Mouse (Mus musculus) liver, embryonic 14.5 days (tissue): ENCODE data around the gene Ccpg1os. TPM values are rescaled to one million over a fixed set of nuclear protein-coding genes. Genes with fewer than 3 reads are reported as not detected.

Source experiments
- ATAC-seq: fragments of 200-750 bp; cut with Nextera tagmentation; 2 replicates; pipeline ENCODE4 v1.8.0; 2017; ENCODE audit warnings: moderate number of reproducible peaks, mild to moderate bottlenecking, moderate library complexity; ENCODE audit not compliant: insufficient read depth
- DNase-seq, 3 experiments: peaks; one replicate each; pipeline ENCODE4 v3.0.0-alpha.2; 2012 to 2013; ENCODE audit warnings: low read depth in 3 of 3, low spot score in 3 of 3
- H3K27ac ChIP-seq: fragments of 300-500 bp; sonication (generic); 2 replicates; pipeline ENCODE4 v1.5.1; 2014; ENCODE audit warnings: moderate library complexity, mild to moderate bottlenecking, control low read depth, inconsistent platforms
- H3K27me3 ChIP-seq: fragments of 300-500 bp; sonication (generic); 2 replicates; pipeline ENCODE4 v1.6.1; 2014; ENCODE audit warnings: mild to moderate bottlenecking, low read length, moderate library complexity; ENCODE audit not compliant: control insufficient read depth, insufficient read depth
- H3K36me3 ChIP-seq: fragments of 300-500 bp; sonication (generic); replicated peaks from 2 replicates; pipeline ENCODE4 v1.6.1; 2014; ENCODE audit warnings: low read depth; ENCODE audit not compliant: control insufficient read depth, insufficient read depth
- H3K4me1 ChIP-seq, 2 experiments: fragments of 200-500 bp in 1 of 2; fragments of 300-500 bp in 1 of 2; sonication (generic) in 1 of 2; replicated peaks; 2 replicates each; pipeline ENCODE4 v1.6.1; 2012 to 2014; ENCODE audit warnings: antibody characterized with exemption in 1 of 2, inconsistent platforms in 1 of 2, low read length in 1 of 2; ENCODE audit not compliant: control insufficient read depth in 2 of 2, insufficient read depth in 2 of 2
- H3K4me2 ChIP-seq: fragments of 300-500 bp; sonication (generic); 2 replicates; pipeline ENCODE4 v1.6.1; 2014; ENCODE audit warnings: low read depth, mild to moderate bottlenecking, control low read depth, moderate library complexity
- H3K4me3 ChIP-seq, 2 experiments: fragments of 200-500 bp in 1 of 2; fragments of 300-500 bp in 1 of 2; sonication (generic) in 1 of 2; 2 replicates each; pipeline ENCODE4 v1.5.1; 2012 to 2014; ENCODE audit warnings: low read depth in 2 of 2, low read length in 2 of 2, mild to moderate bottlenecking in 2 of 2, control low read depth in 1 of 2, inconsistent platforms in 1 of 2, moderate library complexity in 1 of 2; ENCODE audit not compliant: insufficient read depth in 1 of 2
- H3K9ac ChIP-seq: fragments of 300-500 bp; sonication (generic); replicated peaks from 2 replicates; pipeline ENCODE4 v1.6.1; 2014; ENCODE audit warnings: mild to moderate bottlenecking, control low read depth, moderate library complexity
- H3K9me3 ChIP-seq: fragments of 300-500 bp; sonication (generic); 2 replicates; pipeline ENCODE4 v1.6.1; 2016; ENCODE audit warnings: low read length, mixed read lengths; ENCODE audit not compliant: control insufficient read depth
- CTCF ChIP-seq: IDR thresholded peaks from 2 replicates; pipeline ENCODE4 v1.5.1; 2016; ENCODE audit warnings: antibody characterized with exemption, low read depth, control low read depth
- EP300 ChIP-seq: IDR thresholded peaks from 2 replicates; pipeline ENCODE4 v1.6.1; 2016; ENCODE audit warnings: antibody characterized with exemption, low read depth
- WGBS: fragments of 180-500 bp; shearing (Covaris S2); extraction: QIAGEN DNeasy Blood & Tissue Kit; methylation state at CpG from one replicate; pipeline ENCODE4 v1.1.7; 2014; ENCODE audit not compliant: insufficient replicate concordance; 5-methylcytosine and 5-hydroxymethylcytosine counted together
- polyA plus RNA-seq, 2 experiments: library from polyadenylated mRNA; depleted of rRNA in 1 of 2; stranded (reverse) in 1 of 2; unstranded in 1 of 2; fragments of >200 nt; fragmentation: Nextera tagmentation in 1 of 2; extraction: Ambion mirVana in 1 of 2; gene quantifications; 2 replicates each; pipeline versions ENCODE4 v1.2.1 to v1.2.3; 2012 to 2014

The Ccpg1os gene
- polyA plus RNA-seq, 2 experiments, result 2.0 to 3.0 TPM

GRCm38 (mm10) chr9:73008384-73008783, 23.2 kb upstream of the Ccpg1os start:
- H3K9me3 ChIP-seq, result no peaks in the 10 kb centered on the region
- H3K4me2 ChIP-seq, result no peak overlapping the region
- TF ChIP-seq EP300 (no peak), CTCF (no peak)
- WGBS, result 27% methylated on average over 3 of the region's 3 CpGs
- H3K27ac ChIP-seq, result no peak overlapping the region
- H3K27me3 ChIP-seq, result no peaks in the 10 kb centered on the region
- no peaks in the 10 kb centered on the region for H3K36me3 ChIP-seq
- H3K4me1 ChIP-seq, result no peaks in the 10 kb centered on the region
- no peak overlapping the region for H3K9ac ChIP-seq
- DNase-seq, result no peak
- H3K4me3 ChIP-seq, result no peak overlapping the region
- no peak for ATAC-seq

- 85% methylated on average over 3 of the region's 3 CpGs for WGBS
- H3K36me3 ChIP-seq, result no peaks in the 10 kb centered on the region
- no peak for ATAC-seq
These were observed 21.0 kb upstream of the Ccpg1os start for GRCm38 (mm10) chr9:73006175-73006574.

GRCm38 (mm10) chr9:73005106-73005505, 19.9 kb upstream of the Ccpg1os start:
- no peak for DNase-seq
- no peak overlapping the region for H3K4me3 ChIP-seq

More at GRCm38 (mm10) chr9:73006175-73006574, 21.0 kb upstream of the Ccpg1os start:
- Histone ChIP-seq H3K4me3 (no peak overlapping the region), H3K9me3 (no peaks in the 10 kb centered on the region), H3K4me1 (peaks cover 0 to 4% of the 10 kb centered on the region in 2 experiments; a peak in 2 of 4 replicates), H3K9ac (no peak overlapping the region), H3K27me3 (no peaks in the 10 kb centered on the region), H3K4me2 (no peak overlapping the region), H3K27ac (no peak overlapping the region)
- peak; percentile 21; the same call in 1 of the 2 replicates for TF ChIP-seq CTCF
- no peak for TF ChIP-seq EP300
- DNase-seq, result no peak

GRCm38 (mm10) chr9:73004076-73004475, 18.9 kb upstream of the Ccpg1os start:
- no peak overlapping the region for H3K9ac ChIP-seq
- H3K4me2 ChIP-seq, result no peak overlapping the region
- H3K36me3 ChIP-seq, result no peaks in the 10 kb centered on the region
- DNase-seq (no peak), ATAC-seq (no peak)
- no peaks in the 10 kb centered on the region for H3K9me3 ChIP-seq
- 77% methylated on average over 8 of the region's 8 CpGs for WGBS
- no peak overlapping the region for H3K27ac ChIP-seq
- TF ChIP-seq CTCF, result no peak
- no peak for TF ChIP-seq EP300
- peaks cover 0 to 4% of the 10 kb centered on the region in 2 experiments; a peak in 2 of 4 replicates for H3K4me1 ChIP-seq
- H3K4me3 ChIP-seq, result no peak overlapping the region
- H3K27me3 ChIP-seq, result no peaks in the 10 kb centered on the region

More at GRCm38 (mm10) chr9:73005106-73005505, 19.9 kb upstream of the Ccpg1os start:
- H3K9ac ChIP-seq, result no peak overlapping the region
- H3K4me2 ChIP-seq, result no peak overlapping the region
- TF ChIP-seq CTCF, result no peak
- TF ChIP-seq EP300, result no peak
- no peak for ATAC-seq
- H3K4me1 ChIP-seq, result peaks cover 0 to 4% of the 10 kb centered on the region in 2 experiments; a peak in 2 of 4 replicates
- WGBS, result 67% methylated on average over 6 of the region's 6 CpGs
- H3K27me3 ChIP-seq, result no peaks in the 10 kb centered on the region
- no peak overlapping the region for H3K27ac ChIP-seq
- H3K36me3 ChIP-seq, result no peaks in the 10 kb centered on the region
- H3K9me3 ChIP-seq, result no peaks in the 10 kb centered on the region

- H3K4me2 ChIP-seq, result no peak overlapping the region
- H3K4me1 ChIP-seq, result peaks cover 0 to 4% of the 10 kb centered on the region in 2 experiments; a peak in 2 of 4 replicates
- H3K9me3 ChIP-seq, result no peaks in the 10 kb centered on the region
- no peaks in the 10 kb centered on the region for H3K36me3 ChIP-seq
- TF ChIP-seq EP300, result no peak
- TF ChIP-seq CTCF, result no peak
- 58% methylated on average over 3 of the region's 3 CpGs for WGBS
- H3K9ac ChIP-seq, result no peak overlapping the region
- no peak overlapping the region for H3K27ac ChIP-seq
- no peaks in the 10 kb centered on the region for H3K27me3 ChIP-seq
- ATAC-seq (no peak), DNase-seq (no peak)
- no peak overlapping the region for H3K4me3 ChIP-seq
These were observed 17.0 kb upstream of the Ccpg1os start for GRCm38 (mm10) chr9:73002177-73002576.
